Mouse (Mus musculus) adrenal gland, postnatal 10 days (tissue): ENCODE data around the gene Olfr514. TPM values are rescaled to one million over a fixed set of nuclear protein-coding genes. Genes with fewer than 3 reads are reported as not detected.

ENCODE experiments used
- DNase-seq: peaks from one replicate; pipeline ENCODE4 v3.0.0; 2021; ENCODE audit warnings: mixed read lengths
- long read RNA-seq, 2 experiments: library from polyadenylated mRNA; stranded (forward); transcript quantifications; one replicate each; pipeline ENCODE4 v2.0.0; 2021
- total RNA-seq, 2 experiments: library from RNA; stranded (reverse); gene quantifications; 2 replicates each; pipeline ENCODE4 v1.2.3; 2021

The Olfr514 gene
- total RNA-seq = not detected
- long read RNA-seq, experiment 1 = 0 reads
- long read RNA-seq, experiment 2 = 0 reads

GRCm38 (mm10) chr7:108825897-108826296 lies at the start of gene Olfr514:
Gene Olfr514, minus strand, starts transcription at chr7:108825997.
- DNase-seq = no peak

DNA sequence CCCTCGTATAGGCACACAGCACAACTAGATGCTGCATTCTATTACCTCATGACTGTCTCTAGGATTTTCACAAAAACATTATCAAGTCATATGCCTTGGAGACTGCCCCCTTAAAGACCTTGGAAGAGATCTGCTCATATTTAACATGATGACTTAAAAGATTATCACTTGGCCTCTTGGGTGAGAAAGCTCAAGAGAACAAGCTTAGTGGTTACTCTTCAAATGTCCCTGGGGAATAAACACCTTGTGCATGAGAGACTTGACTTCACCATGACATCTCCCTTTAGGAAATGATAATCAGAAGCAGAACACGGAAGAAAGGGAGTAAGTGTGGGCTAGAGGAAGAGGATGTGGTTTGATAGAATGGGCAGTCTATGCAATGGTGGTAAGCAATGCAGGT lies 46.5 kb upstream of the Olfr514 start, which contains the start of gene Olfr517:
Gene Olfr517 (minus strand): TSS at position 101 of the 400 bp plus-strand sequence.
- DNase-seq = no peak

DNA sequence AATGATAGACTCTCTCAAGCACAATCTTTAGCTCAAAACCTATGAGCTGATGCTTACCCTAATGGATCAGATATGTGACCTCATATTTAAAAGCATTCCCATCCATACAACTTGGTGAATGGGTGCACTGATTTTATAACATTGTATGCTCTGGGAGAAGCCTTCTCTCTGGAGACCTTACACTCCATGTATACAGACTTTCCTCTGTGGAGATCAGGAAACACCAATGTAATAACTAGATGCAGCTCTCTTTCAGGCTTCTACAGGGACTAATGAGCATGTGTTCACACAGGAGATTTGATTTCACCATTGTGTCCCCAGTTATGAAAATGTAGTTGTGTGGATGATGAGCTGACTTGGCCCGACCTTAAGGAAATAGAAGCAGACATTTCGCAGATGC lies 24.6 kb upstream of the Olfr514 start, which contains the start of gene Olfr516:
Gene Olfr516 (minus strand): TSS at position 101 of the 400 bp plus-strand sequence.
- no peak for DNase-seq

DNA sequence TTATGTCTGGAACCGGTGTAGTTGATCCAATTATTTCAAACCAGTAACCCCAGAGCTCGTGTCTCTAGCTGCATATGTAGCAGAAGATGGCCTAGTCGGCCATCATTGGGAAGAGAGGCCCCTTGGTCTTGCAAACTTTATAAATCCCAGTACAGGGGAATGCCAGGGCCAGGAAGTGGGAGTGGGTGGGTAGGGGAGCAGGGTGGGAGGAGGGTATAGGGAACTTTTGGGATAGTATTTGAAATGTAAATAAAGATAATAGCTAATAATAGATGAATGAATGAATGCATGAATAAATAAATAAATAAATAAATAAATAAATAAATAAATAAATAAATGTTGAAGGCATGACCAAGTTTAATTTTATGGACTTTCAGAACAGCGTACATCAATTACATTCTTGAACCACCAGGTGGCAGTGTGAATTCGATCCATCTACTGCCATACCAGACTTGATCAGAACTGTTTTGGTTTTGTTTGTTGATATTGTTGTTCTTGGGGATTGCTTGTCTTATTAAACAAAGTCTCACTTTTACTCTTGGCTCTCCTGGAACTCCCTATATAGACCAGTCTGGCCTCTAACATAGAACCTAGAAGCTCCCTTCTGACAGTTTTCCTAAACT lies 11.1 kb downstream of the Olfr514 start:
- DNase-seq = peak; percentile 25

GRCm38 (mm10) chr7:108797205-108797933 lies 28.4 kb downstream of the Olfr514 start:
- no peak for DNase-seq

Other genes starting within 250 kb of the Olfr514 start
- gene Olfr506, start 215.2 kb downstream of the Olfr514 start, total RNA-seq = not detected
- not detected for gene Olfr507, start 204.2 kb downstream of the Olfr514 start, total RNA-seq
- not detected for gene Olfr508, start 196.0 kb downstream of the Olfr514 start, total RNA-seq
- not detected for gene Olfr509, start 174.1 kb downstream of the Olfr514 start, total RNA-seq
- not detected for gene Olfr510, start 159.6 kb downstream of the Olfr514 start, total RNA-seq
- not detected for gene Olfr512, start 112.7 kb downstream of the Olfr514 start, total RNA-seq
- gene Olfr513, start 75.0 kb downstream of the Olfr514 start, total RNA-seq = not detected
- not detected for gene Olfr516, start 24.5 kb upstream of the Olfr514 start, total RNA-seq
- not detected for gene Olfr517, start 46.4 kb upstream of the Olfr514 start, total RNA-seq
- gene Olfr518, start 59.0 kb upstream of the Olfr514 start, total RNA-seq = not detected
- not detected for gene Olfr519, start 68.4 kb upstream of the Olfr514 start, total RNA-seq
- under 1 TPM; 0.24 to 0.33 TPM for gene Nlrp10, start 104.2 kb upstream of the Olfr514 start, total RNA-seq
- 100 to 1,000 TPM; 156 to 162 TPM for gene Eif3f, start 108.4 kb upstream of the Olfr514 start, total RNA-seq
- gene Tub, start 124.3 kb upstream of the Olfr514 start, total RNA-seq = 10 to 100 TPM; 20.7 to 27.5 TPM